Mouse (Mus musculus) kidney, embryonic 15.5 days (tissue): ENCODE results near the gene Lamb3. TPM values are rescaled to one million over a fixed set of nuclear protein-coding genes. Genes with fewer than 3 reads are reported as not detected.

ENCODE experiments used
- ATAC-seq: fragments of 200-750 bp; cut with Nextera tagmentation; replicated peaks from 2 replicates; pipeline ENCODE4 v1.8.0; 2017; ENCODE audit warnings: moderate TSS enrichment; ENCODE audit not compliant: low FRiP score
- H3K27ac ChIP-seq: fragments of 300-500 bp; sonication (generic); 2 replicates; pipeline ENCODE4 v1.5.1; 2015; ENCODE audit warnings: mild to moderate bottlenecking, inconsistent platforms
- H3K27me3 ChIP-seq: fragments of 300-500 bp; sonication (generic); 2 replicates; pipeline ENCODE4 v1.6.1; 2015; ENCODE audit warnings: inconsistent platforms
- H3K36me3 ChIP-seq: fragments of 300-500 bp; sonication (generic); 2 replicates; pipeline ENCODE4 v1.6.1; 2015; ENCODE audit warnings: inconsistent platforms
- H3K4me1 ChIP-seq: fragments of 300-500 bp; sonication (generic); 2 replicates; pipeline ENCODE4 v1.6.1; 2015; ENCODE audit warnings: inconsistent platforms
- H3K4me2 ChIP-seq: fragments of 300-500 bp; sonication (generic); 2 replicates; pipeline ENCODE4 v1.6.1; 2015; ENCODE audit warnings: moderate library complexity, mild to moderate bottlenecking, inconsistent platforms
- H3K4me3 ChIP-seq: fragments of 300-500 bp; sonication (generic); replicated peaks from 2 replicates; pipeline ENCODE4 v1.5.1; 2015; ENCODE audit warnings: mild to moderate bottlenecking, inconsistent platforms
- H3K9ac ChIP-seq: fragments of 300-500 bp; sonication (generic); 2 replicates; pipeline ENCODE4 v1.6.1; 2015; ENCODE audit warnings: mild to moderate bottlenecking, inconsistent platforms
- H3K9me3 ChIP-seq: fragments of 300-500 bp; sonication (generic); replicated peaks from 2 replicates; pipeline ENCODE4 v1.6.1; 2016; ENCODE audit warnings: inconsistent platforms
- WGBS: fragments of 180-500 bp; shearing (Covaris S2); methylation state at CpG from one replicate; pipeline ENCODE4 v1.1.7; 2015; ENCODE audit warnings: mixed read lengths; 5-methylcytosine and 5-hydroxymethylcytosine counted together
- polyA plus RNA-seq: library from polyadenylated mRNA; unstranded; fragments of >200 nt; fragmentation: Nextera tagmentation; extraction: Ambion mirVana; gene quantifications from 2 replicates; pipeline ENCODE4 v1.2.1, GENCODE M21; 2015

Gene Lamb3
- polyA plus RNA-seq, 1 experiment from 2014 or later = 1.6 TPM

DNA sequence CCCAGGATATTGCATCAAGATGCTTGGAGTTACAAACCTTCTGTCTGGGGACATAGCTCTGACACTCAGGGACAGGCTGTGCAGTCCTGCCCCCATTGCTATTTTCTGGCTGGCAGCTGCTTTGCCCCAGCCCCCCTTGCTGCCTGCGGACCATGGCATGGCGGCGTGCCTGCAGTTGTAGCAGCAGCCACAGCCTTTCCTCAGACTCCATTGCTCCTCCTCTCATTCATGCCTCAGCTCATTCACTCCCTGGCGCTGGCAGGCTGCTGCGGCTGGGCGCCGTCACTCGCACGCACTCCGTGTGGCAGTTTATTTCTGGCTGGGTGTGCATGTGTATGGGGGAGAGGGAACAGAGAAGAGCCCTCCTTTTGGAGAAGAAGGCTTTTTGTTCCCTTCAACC, 160.6 kb downstream of the Lamb3 start:
- peak; percentile 14; the same call in 1 of the 2 replicates for ATAC-seq
- 35% methylated on average over 10 of the region's 10 CpGs for WGBS
- H3K27ac ChIP-seq = no peak overlapping the region
- no peaks in the 10 kb centered on the region for H3K27me3 ChIP-seq
- peak overlapping the region; percentile 15 for H3K4me2 ChIP-seq
- H3K4me1 ChIP-seq = peaks cover 31% of the 10 kb centered on the region
- H3K9ac ChIP-seq = no peak overlapping the region
- H3K9me3 ChIP-seq = no peaks in the 10 kb centered on the region
- no peaks in the 10 kb centered on the region for H3K36me3 ChIP-seq
- H3K4me3 ChIP-seq = no peak overlapping the region

DNA sequence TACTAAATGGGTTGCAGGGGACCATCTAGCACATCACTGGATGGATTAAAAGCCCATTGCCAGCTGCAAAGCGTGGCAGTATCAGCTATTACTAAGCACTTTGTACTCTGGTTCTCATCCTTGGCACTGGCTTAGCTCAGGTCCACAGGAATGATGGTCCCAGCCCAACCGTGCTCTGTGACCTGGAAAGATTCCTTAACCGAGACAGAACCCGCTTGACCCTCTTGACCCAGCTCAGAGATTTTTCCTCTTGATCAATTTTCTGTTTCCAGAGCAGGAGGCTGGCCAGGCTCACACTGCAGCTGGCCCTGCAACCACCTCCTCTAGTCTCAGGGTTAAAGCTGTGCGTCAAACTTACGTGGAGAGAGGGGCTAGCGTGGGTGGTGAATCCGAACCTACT, 161.6 kb downstream of the Lamb3 start:
- 34% methylated on average over 8 of the region's 8 CpGs for WGBS
- H3K27ac ChIP-seq = no peak overlapping the region
- peak overlapping the region; percentile 35 for H3K9ac ChIP-seq
- 0 out of 2 replicates have a peak, but pooled peaks have one; percentile 0 for ATAC-seq
- no peaks in the 10 kb centered on the region for H3K36me3 ChIP-seq
- H3K27me3 ChIP-seq = no peaks in the 10 kb centered on the region
- peak overlapping the region; percentile 59 for H3K4me2 ChIP-seq
- H3K4me3 ChIP-seq = peak overlapping the region; percentile 47
- H3K9me3 ChIP-seq = no peaks in the 10 kb centered on the region
- peaks cover 31% of the 10 kb centered on the region for H3K4me1 ChIP-seq

DNA sequence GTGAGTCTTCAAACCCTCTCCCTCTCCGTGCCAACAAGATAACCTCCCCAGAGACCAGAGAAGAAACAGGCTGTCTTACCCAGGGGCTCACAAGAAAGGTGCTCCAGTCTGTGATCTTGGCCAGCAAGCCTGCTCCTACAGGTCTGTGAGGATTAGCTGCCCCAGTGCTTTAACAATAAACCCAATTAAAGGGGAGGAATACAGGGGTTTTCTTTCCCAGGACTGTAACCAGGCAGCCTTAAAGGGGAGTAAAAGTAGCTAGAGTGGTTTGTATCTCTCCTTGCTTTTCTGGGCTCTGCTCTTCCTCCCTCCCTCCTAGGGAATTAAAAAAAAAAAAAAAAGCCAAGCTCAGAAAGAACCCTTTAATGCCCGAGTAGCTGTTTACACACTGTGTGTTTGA, 162.6 kb downstream of the Lamb3 start, which contains the start of gene Camk1g:
Camk1g (minus strand) TSS at position 203 of the 400 bp plus-strand sequence.
- H3K27ac ChIP-seq = peak within 1 kb of the TSS; percentile 62
- H3K36me3 ChIP-seq = no peaks in the 10 kb centered on the region
- peak within 1 kb of the TSS; percentile 59 for H3K4me2 ChIP-seq
- peaks cover 31% of the 10 kb centered on the region for H3K4me1 ChIP-seq
- WGBS = 0% methylated on average over 2 of the region's 2 CpGs
- H3K27me3 ChIP-seq = no peaks in the 10 kb centered on the region
- H3K9me3 ChIP-seq = no peaks in the 10 kb centered on the region
- peak within 1 kb of the TSS; percentile 47 for H3K4me3 ChIP-seq
- H3K9ac ChIP-seq = peak within 1 kb of the TSS; percentile 35
- peak; percentile 94 for ATAC-seq

DNA sequence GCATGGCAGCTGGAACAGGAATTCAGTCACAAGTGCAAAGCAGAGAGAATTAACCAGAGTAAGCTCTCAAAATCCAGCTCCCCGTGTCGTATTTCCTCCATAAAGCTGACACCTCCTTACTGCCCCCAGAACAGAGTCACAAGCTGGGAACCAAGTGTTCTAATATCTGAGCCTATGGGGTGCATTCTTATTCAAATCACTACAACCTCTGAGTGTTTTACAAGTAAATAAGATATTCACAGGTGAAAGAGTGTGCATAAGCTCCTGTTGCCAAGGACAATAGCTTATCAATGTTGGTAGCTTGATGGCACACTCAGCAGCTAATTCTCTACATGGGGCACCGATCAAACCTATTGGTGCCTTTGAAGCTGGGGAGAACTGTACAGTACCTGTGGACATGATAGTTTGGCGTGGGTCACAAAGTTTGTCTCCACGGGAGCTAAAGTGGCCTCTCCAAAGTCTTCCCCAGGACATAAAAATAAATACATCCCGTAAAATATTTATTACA, 166.5 kb downstream of the Lamb3 start:
- 77% methylated on average over 6 of the region's 6 CpGs for WGBS
- no peak overlapping the region for H3K9ac ChIP-seq
- H3K9me3 ChIP-seq = no peaks in the 10 kb centered on the region
- no peaks in the 10 kb centered on the region for H3K36me3 ChIP-seq
- H3K4me1 ChIP-seq = peaks cover 17% of the 10 kb centered on the region
- no peak overlapping the region for H3K4me3 ChIP-seq
- no peaks in the 10 kb centered on the region for H3K27me3 ChIP-seq
- H3K4me2 ChIP-seq = no peak overlapping the region
- H3K27ac ChIP-seq = no peak overlapping the region
- no peak for ATAC-seq

DNA sequence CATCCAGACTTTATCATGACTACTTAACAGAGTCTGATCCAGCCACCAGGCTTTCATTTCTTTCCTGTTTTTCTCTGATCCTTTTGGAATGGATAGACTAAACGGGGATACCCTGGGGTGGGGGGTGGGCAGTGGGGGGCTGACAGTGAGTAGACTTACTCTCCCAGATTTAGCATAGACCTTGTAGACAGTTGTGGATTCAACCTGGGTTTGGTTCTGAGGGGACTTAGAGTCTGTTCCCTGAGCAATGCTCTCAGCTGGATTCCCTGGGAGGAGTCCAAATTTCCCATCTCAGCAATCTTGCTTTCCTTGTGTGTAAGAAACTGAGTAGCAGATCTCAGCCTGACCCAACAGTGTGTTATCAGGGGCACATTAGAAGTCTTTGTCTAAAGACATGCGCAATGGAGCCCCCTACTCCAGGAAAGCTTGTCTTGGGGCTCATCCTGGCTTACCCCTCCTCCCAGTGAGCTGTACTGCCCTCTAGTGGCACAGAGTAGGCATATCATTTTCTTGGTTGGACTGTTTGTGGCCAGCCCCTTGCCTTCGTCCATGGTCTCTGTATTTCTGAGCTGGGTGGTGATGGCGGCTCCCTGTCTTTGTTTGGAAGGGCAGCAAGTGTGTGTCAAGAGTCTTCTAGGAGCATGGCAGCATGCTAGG, 169.1 kb downstream of the Lamb3 start:
- Histone ChIP-seq H3K36me3 (no peaks in the 10 kb centered on the region), H3K4me3 (no peak overlapping the region), H3K27ac (no peak overlapping the region), H3K27me3 (no peaks in the 10 kb centered on the region), H3K9ac (no peak overlapping the region), H3K9me3 (no peaks in the 10 kb centered on the region), H3K4me1 (peaks cover under 1% of the 10 kb centered on the region; the same call in 1 of the 2 replicates), H3K4me2 (no peak overlapping the region)
- peak; percentile 55 for ATAC-seq
- WGBS = 30% methylated on average over 4 of the region's 4 CpGs

DNA sequence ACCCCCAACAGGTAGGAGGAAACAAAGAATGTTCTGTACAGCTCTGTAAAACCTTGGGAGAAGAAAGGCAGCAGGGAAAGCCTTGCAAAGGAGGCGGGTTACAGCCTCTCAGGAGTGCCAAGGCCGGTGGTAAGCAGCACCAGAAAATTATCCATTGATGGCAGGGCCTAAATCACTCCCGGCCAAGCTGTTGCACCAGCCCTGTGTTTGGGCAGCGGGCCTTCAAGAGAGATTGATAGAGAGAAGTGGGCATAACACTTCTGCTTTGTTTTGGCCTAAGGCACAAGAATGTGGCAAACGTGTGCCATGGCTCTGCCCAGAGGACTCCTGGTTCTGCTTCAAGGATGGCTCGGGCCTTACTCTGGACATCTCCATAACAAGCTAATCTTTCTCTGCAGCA, 172.1 kb downstream of the Lamb3 start:
- no peak overlapping the region for H3K9ac ChIP-seq
- no peak for ATAC-seq
- H3K27me3 ChIP-seq = no peaks in the 10 kb centered on the region
- 73% methylated on average over 6 of the region's 6 CpGs for WGBS
- no peaks in the 10 kb centered on the region for H3K36me3 ChIP-seq
- H3K4me1 ChIP-seq = peaks cover 18% of the 10 kb centered on the region
- no peaks in the 10 kb centered on the region for H3K9me3 ChIP-seq
- no peak overlapping the region for H3K27ac ChIP-seq
- no peak overlapping the region for H3K4me2 ChIP-seq
- H3K4me3 ChIP-seq = no peak overlapping the region

DNA sequence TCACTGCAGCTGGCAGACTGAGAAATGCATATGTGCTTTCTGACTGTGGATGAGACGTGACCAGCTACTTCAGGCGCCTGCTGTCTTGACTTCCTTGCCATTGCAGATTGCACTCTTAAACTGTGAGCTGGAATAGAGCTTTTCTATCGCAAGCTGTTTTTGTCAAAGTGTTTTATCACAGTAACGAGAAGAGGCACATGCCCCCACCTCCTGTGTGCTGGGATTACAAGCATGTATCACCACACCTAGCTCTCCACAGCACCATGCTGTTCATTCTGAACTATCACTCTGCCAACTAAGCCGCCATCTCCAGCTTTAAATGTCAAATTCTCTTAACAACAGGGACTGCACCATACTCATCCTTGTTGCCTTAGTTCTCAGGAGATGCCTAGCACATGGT, 173.4 kb downstream of the Lamb3 start:
- Histone ChIP-seq H3K4me3 (no peak overlapping the region), H3K9me3 (no peaks in the 10 kb centered on the region), H3K4me1 (peaks cover 18% of the 10 kb centered on the region), H3K36me3 (no peaks in the 10 kb centered on the region), H3K9ac (no peak overlapping the region), H3K27me3 (no peaks in the 10 kb centered on the region), H3K4me2 (no peak overlapping the region), H3K27ac (no peak overlapping the region)
- ATAC-seq = no peak
- WGBS = 90% methylated on average over 5 of the region's 5 CpGs

DNA sequence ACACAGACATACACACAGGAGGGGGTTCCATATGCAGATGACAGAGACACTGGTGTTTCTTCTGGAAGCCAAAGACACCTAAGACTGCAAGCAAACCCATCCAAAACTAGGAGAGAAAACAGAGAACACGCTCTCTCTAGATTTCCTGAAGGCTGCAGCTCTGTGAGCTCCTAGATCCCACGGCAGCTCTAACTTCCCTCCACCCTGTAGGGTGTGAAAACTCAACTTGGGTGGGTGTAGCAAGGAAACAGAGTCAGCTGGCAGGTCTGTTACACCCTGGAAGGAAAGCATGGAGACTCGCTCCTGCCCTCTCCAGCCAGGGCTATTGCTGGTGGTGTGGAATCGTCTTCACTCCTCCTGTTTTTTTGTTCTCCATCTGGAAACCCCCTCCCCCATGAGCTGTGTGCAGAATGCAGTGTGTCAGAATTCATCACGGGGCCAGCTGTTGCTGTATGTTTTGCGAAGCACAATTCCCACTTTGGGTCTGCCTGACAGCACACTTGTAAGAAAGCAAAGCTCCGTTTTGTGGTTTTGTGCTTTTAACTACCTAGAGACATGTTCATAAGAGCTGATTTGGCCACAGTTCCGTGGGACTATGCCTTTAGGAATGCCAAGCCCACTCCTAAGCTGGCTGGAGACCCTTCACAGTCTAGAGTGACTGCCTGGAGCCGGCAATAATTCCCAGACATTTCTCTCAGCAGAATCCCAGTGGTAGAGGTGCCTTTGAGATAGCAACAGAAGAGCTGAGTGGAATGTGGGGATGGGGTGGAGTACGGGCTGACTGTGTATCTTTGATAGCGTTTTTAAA, 174.3 kb downstream of the Lamb3 start:
- Histone ChIP-seq H3K4me2 (peak overlapping the region; percentile 82), H3K9me3 (no peaks in the 10 kb centered on the region), H3K27ac (peak overlapping the region; percentile 29; the same call in 1 of the 2 replicates), H3K4me3 (peak overlapping the region; percentile 46), H3K4me1 (peaks cover 26% of the 10 kb centered on the region), H3K36me3 (no peaks in the 10 kb centered on the region), H3K27me3 (no peaks in the 10 kb centered on the region), H3K9ac (peak overlapping the region; percentile 35; the same call in 1 of the 2 replicates)
- ATAC-seq = peak; percentile 30
- 27% methylated on average over 11 of the region's 11 CpGs for WGBS

DNA sequence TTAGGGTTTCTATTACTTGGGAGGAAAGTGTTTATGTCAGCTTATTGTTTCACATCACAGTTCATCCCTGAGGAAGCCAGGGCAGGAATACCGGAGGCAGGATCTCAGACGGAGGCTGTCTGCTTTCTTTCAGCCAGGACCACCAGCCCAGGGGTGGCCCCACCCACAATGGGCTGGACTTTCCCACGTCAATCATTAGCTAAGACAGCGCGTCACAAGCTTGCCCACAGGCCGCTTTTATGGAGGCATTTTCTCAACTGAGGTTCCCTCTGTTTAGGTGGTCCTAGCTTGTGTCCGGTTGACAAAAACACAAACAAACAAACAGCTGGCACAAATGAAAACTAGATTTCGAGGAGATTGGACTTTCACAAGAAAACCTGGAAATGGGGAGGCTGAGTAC, 174.9 kb downstream of the Lamb3 start:
- Histone ChIP-seq H3K27me3 (no peaks in the 10 kb centered on the region), H3K4me1 (peaks cover 27% of the 10 kb centered on the region), H3K36me3 (no peaks in the 10 kb centered on the region), H3K9me3 (no peaks in the 10 kb centered on the region), H3K4me2 (peak overlapping the region; percentile 82), H3K27ac (peak overlapping the region; percentile 29; the same call in 1 of the 2 replicates), H3K4me3 (peak overlapping the region; percentile 46), H3K9ac (peak overlapping the region; percentile 35)
- WGBS = 1% methylated on average over 8 of the region's 8 CpGs
- ATAC-seq = peak; percentile 75

DNA sequence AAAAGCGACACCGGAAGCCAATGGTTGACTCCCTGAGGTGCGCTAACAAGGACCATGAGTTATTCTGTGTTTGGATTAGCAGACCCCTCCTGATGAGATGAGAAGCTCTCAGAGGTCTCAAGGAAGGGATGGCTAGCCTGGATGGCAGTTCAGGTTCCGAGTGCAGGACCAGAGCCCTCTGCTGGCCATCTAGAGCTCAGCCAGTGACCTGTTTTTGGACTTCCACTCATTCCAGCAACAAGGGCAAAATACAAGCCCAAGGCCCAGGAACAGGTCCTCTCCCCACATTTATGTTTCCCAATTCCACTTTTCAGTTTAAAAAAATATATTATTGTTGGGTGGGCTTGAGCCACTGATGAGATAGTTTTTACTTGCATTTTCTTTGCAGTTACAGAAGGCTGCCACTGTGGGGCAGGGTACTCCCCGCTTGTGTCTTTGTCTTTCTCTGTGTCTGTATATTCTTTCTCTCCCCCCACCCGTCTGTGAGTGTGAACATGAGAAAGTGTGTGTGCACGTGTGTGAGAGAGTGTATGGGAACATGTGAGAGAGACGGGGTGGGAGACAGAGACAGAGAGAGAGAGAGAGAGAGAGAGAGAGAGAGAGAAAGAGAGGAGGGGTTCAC, 175.5 kb downstream of the Lamb3 start:
- ATAC-seq = peak; percentile 69
- peak overlapping the region; percentile 46 for H3K4me3 ChIP-seq
- peaks cover 29% of the 10 kb centered on the region for H3K4me1 ChIP-seq
- no peaks in the 10 kb centered on the region for H3K36me3 ChIP-seq
- H3K9me3 ChIP-seq = no peaks in the 10 kb centered on the region
- no peaks in the 10 kb centered on the region for H3K27me3 ChIP-seq
- WGBS = 4% methylated on average over 8 of the region's 8 CpGs
- H3K27ac ChIP-seq = no peak overlapping the region
- peak overlapping the region; percentile 35 for H3K9ac ChIP-seq
- H3K4me2 ChIP-seq = peak overlapping the region; percentile 82

DNA sequence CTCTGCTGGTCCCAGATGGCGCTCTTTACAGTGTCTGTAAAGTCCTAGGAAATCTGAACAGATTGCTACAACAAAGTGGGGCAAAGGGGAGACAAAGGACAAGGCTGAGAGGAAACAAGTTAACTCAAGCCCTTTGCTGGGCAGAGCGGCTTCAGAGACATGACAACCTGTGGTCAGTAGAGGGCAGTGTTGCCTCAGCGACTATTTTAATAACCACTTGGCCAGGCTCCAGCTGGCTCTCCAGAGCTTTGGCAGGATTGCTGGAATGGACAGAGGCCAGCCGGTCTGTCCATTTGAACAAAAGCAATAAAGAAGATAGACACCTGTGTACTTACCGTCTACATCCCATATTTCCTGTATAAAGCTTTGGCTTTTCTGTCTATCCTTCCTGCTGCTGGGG, 178.6 kb downstream of the Lamb3 start:
- under 1% methylated on average over 5 of the region's 5 CpGs for WGBS
- Histone ChIP-seq H3K27ac (no peak overlapping the region), H3K27me3 (no peaks in the 10 kb centered on the region), H3K4me3 (no peak overlapping the region), H3K9ac (no peak overlapping the region), H3K4me1 (peaks cover 39% of the 10 kb centered on the region), H3K9me3 (no peaks in the 10 kb centered on the region), H3K36me3 (no peaks in the 10 kb centered on the region), H3K4me2 (no peak overlapping the region)
- 0 out of 2 replicates have a peak, but pooled peaks have one; percentile 15 for ATAC-seq

DNA sequence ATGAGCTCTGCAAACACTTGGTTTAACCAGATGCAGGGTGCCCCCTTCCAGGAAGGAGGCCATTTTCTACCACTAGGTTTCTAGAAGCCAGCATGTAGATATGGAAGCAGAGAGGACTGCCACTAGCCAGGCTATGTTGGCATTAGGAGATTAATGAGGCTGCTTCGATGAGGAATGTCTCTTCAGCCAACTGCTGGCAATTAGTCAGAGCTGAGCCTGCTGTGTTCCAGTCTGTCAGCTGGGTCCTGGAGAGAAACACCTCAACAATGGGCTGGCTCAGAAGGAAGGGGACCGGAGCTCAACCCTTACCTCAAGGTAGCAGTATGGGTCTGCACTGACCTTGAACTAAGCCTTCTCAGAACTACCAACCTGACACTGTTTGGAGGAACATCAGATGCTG, 179.7 kb downstream of the Lamb3 start:
- no peak overlapping the region for H3K4me2 ChIP-seq
- H3K4me1 ChIP-seq = peaks cover 32% of the 10 kb centered on the region
- ATAC-seq = no peak
- H3K9ac ChIP-seq = no peak overlapping the region
- 0 out of 2 replicates have a peak, but pooled peaks cover 3% of the 10 kb centered on the region for H3K27me3 ChIP-seq
- WGBS = 53% methylated on average over 2 of the region's 2 CpGs
- H3K27ac ChIP-seq = no peak overlapping the region
- no peak overlapping the region for H3K4me3 ChIP-seq
- no peaks in the 10 kb centered on the region for H3K9me3 ChIP-seq
- H3K36me3 ChIP-seq = no peaks in the 10 kb centered on the region
